ENCODE assay signal across 10 mouse cellular contexts in genomic region chr9:80942991-80943390, GRCm38 (mm10).
DNase-seq lines count a peak whose midpoint lies in the region; ATAC-seq and TF ChIP-seq lines count a peak whose summit lies in the region.
"Had no signal": no experiment of that assay in that cellular context is flagged by ENCODE, and none has a peak within 500 bp of the region (broad histone marks: within the 10 kb centered on the region; RNA-seq: fewer than 3 reads in every experiment).

No protein-coding gene starts in this region.

- H3K9ac ChIP-seq in ES-E14 (ENCODE audit: insufficient read depth, low read depth, low read length, poor library complexity, severe bottlenecking) = no peak overlapping the region
- H3K9ac ChIP-seq: limb, embryonic 15.5 days; neural tube, embryonic 13.5 days had no signal

- H3K9me3 ChIP-seq in ES-E14 (ENCODE audit: control insufficient read depth, insufficient read depth, low read depth, low read length) = no peaks in the 10 kb centered on the region
- H3K9me3 ChIP-seq: limb, embryonic 15.5 days; neural tube, embryonic 13.5 days had no signal

- in situ Hi-C loops in ES-E14 (cut with MboI; ENCODE audit: low sequenced_read_pairs in 2 of 2, unreplicated experiment in 2 of 2) = no loop called here

- intact Hi-C loops in left cerebral cortex, postnatal 14 days (cut with DNase I) = loop anchor here (5.0 kb wide), 1 partner anchor 684 kb away; no protein-coding TSS in a partner anchor

- DNase-seq in adrenal gland, postnatal 10 days = peak; percentile 42
- DNase-seq in adrenal gland, postnatal 4 days (ENCODE audit: low spot score in 2 of 2) = no peak
- peak; percentile 9 for DNase-seq in kidney, postnatal 10 days
- no peak for DNase-seq in kidney, adult 18-20 months
- no peak for DNase-seq in ES-E14 (ENCODE audit: low read depth, low spot score)
- peak; percentile 26 to 55 for DNase-seq in left cerebral cortex, postnatal 14 days (ENCODE audit: low spot score in 2 of 2)
- DNase-seq in Muller cell, postnatal 12 days (ENCODE audit: inconsistent ontology term) = no peak

- H3K36me3 ChIP-seq in ES-E14 (ENCODE audit: control insufficient read depth, insufficient read depth, low read length, poor library complexity, severe bottlenecking) = no peaks in the 10 kb centered on the region
- H3K36me3 ChIP-seq: limb, embryonic 15.5 days; neural tube, embryonic 13.5 days had no signal

- no peak for ATAC-seq in activated CD4-positive, CD25-positive, alpha-beta regulatory T cell, adult 4 months

- H3K4me1 ChIP-seq in ES-E14 (ENCODE audit: control insufficient read depth in 2 of 2, insufficient read depth in 2 of 2, low read length in 2 of 2, poor library complexity in 1 of 2) = no peaks in the 10 kb centered on the region
- H3K4me1 ChIP-seq: limb, embryonic 15.5 days; neural tube, embryonic 13.5 days had no signal

- H3K4me3 ChIP-seq in ES-E14 (ENCODE audit: insufficient read depth in 1 of 2, low read depth in 1 of 2, low read length in 2 of 2, poor library complexity in 1 of 2, severe bottlenecking in 1 of 2) = no peak overlapping the region
- H3K4me3 ChIP-seq: limb, embryonic 15.5 days; neural tube, embryonic 13.5 days had no signal

- no peak overlapping the region for H3K27ac ChIP-seq in ES-E14 (ENCODE audit: insufficient read depth, low read depth, low read length, poor library complexity, severe bottlenecking)
- H3K27ac ChIP-seq: limb, embryonic 15.5 days; neural tube, embryonic 13.5 days had no signal

TF ChIP-seq in ES-E14, 5 proteins besides CTCF, POLR2A, EP300 and RAD21:
- TF ChIP-seq ZC3H11A (IDR thresholded peaks at IDR 0.05; ENCODE audit: borderline replicate concordance, low read depth, low read length) = 0 out of 2 replicates have a peak, but pooled peaks have one; percentile 28
- no peak for TF ChIP-seq ZNF384 (IDR thresholded peaks at IDR 0.05; ENCODE audit: low read depth, low read length)
- no peak for TF ChIP-seq HCFC1 (IDR thresholded peaks at IDR 0.05; ENCODE audit: borderline replicate concordance, insufficient read depth, low read length)
- no peak for TF ChIP-seq MAFK (IDR thresholded peaks at IDR 0.05; ENCODE audit: insufficient read depth, low read depth, low read length)
- no peak for TF ChIP-seq CHD2 (IDR thresholded peaks at IDR 0.05; ENCODE audit: low read depth, low read length)
TF ChIP-seq in ES-E14: peak in this region for 1.

Comparison
In these comparisons a context has a peak if more than half of its experiments do, and no peak if none do; other contexts are left out.
1. DNase-seq: peak in adrenal gland, postnatal 10 days (single experiment), kidney, postnatal 10 days (single experiment) and left cerebral cortex, postnatal 14 days (2 of 2); none in adrenal gland, postnatal 4 days (0 of 2), kidney, adult 18-20 months (single experiment), ES-E14 (single experiment) and Muller cell, postnatal 12 days (single experiment).